Mouse (Mus musculus) right cerebral cortex, postnatal 10 days (tissue): ENCODE results near the gene Cdc73.
A peak's percentile ranks its signal among the peaks of the same experiment; 100 is the strongest.
"Not testable (repeated sequence)": the region's sequence is repeated elsewhere in the genome, so short reads cannot be mapped to it uniquely, and the experiment has no call there.

Experiments
- DNase-seq, 2 experiments: peaks; one replicate each; pipeline ENCODE4 v3.0.0; 2021; ENCODE audit warnings: low spot score in 2 of 2

The Cdc73 gene

GRCm38 (mm10) chr1:143675734-143676361, 26.8 kb downstream of the Cdc73 start:
- no peak for DNase-seq

DNA sequence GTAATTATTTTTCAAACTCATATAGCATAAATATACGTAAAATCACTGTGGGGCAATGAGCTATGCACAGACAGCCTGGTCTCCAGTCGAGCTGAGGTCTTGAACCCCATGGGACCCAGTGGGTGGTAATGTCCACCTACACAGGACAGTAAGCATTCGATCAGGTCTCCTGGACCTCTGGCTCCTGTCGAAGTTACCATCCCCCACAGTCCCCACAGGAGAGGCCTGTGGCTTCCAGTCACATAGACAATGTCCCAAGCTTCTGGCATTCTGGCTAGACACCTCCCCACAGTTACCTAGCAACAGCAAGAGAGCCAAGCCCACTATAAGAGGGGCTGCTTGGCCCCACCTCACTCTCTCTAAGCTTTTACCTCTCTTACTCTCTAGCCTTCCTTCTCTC, 37.9 kb downstream of the Cdc73 start:
- not testable (repeated sequence) for DNase-seq

GRCm38 (mm10) chr1:143663197-143663596, 39.5 kb downstream of the Cdc73 start:
- no peak for DNase-seq

DNA sequence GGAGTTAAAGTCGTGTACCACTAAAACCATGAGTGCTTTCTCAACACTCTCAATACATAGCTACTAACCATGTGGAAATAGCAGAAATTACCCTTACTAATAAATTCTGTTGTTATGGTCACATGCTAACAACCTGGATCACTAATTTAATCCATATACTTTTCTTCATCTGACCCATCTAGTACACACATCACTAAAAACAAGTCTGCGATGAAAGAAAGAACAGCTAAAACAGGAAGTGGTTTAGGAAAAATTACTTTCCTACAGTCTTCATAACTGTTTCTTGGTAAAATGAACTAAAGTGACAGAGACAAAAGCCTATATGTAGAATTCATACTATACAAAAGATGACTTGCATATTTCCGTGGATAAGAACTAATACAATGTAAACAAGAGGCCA, 49.0 kb downstream of the Cdc73 start:
- DNase-seq: no peak

DNA sequence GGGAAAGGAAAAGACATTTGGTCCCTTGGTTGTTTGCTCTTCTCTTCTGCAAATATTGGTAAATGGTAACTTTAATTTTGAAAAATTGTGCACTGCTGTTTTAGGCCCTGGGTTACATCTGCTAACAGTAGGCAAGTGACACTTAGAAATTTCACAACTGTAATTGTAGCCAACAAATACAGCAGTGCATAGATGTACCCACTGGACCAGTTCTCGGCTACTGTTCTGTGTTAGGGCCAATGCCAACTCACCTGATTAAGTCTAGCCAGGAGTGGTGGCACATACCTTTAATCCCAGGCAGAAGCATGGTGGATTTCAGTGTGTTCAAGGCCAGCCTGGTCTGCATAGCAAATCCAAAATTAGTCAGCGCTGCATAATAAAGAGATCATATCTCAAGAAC, 52.4 kb downstream of the Cdc73 start:
- DNase-seq: no peak

DNA sequence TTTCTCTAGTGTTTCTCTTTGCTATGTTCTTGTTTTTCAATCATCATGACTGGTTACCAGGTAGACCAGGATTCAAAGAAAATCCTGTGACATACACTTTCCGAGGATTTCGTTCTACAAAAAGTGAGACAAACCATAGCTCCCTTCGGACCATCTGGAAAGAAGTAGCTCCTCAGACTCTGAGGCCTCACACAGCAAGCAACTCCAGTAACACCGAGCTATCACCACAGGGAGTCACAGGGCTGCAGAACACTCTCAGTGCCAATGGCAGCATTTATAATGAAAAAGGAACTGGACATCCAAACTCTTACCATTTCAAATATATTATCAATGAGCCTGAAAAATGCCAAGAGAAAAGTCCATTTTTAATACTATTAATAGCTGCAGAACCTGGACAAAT, 56.5 kb downstream of the Cdc73 start:
- no peak for DNase-seq

DNA sequence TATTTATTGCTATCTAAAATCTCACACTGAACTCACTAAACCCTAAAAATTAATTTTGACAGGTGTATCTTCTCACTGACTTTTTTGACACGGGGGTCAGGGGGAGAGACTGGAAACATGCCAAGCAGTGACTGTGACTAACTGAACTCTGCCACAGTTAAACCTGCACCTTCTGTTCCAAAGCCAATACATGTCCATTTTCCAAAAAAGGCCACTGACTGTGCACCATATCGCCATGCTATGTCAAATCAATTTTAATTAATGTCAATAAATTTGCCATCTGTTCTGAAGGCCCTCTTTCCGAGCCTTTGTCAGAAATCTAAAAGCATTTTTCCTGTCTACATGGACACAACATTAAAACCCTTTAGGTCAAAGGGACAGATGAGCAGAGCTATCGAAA, 57.3 kb downstream of the Cdc73 start:
- no peak for DNase-seq

GRCm38 (mm10) chr1:143644221-143644620, 58.5 kb downstream of the Cdc73 start:
- DNase-seq: no peak

DNA sequence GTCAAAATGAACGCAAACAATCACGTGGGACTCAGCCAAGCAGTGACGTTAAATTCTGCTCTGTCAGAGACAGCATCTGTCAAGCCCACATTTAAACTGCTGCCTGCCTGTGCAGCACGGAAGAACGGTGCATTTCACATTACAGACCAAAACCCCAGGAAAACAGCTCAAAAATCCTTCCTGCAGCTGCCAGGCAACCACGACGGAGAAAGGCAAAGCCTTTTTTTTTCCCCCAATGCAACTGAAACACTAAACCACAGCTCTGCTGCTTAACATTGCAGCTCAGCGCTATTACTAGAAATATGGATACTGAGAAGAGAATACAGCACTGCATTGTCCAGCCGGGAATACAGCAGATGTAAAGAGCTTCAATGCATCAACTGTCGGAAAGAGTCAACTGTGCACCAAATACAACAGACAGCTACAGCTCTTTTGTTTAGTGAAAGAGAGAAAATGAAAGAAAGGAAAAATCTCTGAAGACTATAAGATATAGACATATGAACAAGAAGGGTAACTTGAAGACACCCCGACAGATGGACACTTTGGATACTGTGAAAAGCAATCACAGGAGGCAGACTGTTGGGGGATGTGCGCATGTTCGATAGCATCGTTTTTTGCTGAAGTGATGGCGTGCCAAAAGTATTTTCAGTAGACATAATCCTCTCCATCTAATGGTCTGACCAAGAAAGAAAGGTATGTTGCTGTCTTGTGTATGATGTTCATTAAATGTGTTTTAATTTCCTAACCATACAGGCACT, 61.9 kb downstream of the Cdc73 start, which contains the start of gene B3galt2:
Gene B3galt2, plus strand, starts transcription at position 15 of the 758 bp plus-strand sequence.
- peak; percentile 83 to 89 for DNase-seq

- no peak for DNase-seq
These were observed 69.7 kb downstream of the Cdc73 start for GRCm38 (mm10) chr1:143632854-143633587.

DNA sequence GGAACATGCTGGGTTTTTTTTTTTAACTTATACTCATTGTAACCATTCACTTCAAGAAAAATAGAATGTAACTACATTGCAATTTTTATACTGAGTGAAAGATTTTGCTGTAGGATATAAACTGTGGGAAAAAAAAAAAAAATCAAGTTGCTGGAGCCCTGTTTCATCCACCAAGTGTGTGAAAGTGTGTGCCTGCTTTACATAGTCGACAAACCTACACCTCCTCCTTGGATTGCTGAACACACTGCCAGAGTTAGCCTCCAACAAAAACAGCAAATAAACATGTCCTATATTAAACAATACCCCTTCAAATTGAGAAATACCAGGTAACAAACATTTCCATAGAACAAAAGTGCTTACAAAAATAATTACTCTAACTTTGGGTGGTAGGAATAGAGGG, 70.3 kb downstream of the Cdc73 start:
- DNase-seq: no peak

GRCm38 (mm10) chr1:143631337-143631736, 71.4 kb downstream of the Cdc73 start:
- no peak for DNase-seq

DNA sequence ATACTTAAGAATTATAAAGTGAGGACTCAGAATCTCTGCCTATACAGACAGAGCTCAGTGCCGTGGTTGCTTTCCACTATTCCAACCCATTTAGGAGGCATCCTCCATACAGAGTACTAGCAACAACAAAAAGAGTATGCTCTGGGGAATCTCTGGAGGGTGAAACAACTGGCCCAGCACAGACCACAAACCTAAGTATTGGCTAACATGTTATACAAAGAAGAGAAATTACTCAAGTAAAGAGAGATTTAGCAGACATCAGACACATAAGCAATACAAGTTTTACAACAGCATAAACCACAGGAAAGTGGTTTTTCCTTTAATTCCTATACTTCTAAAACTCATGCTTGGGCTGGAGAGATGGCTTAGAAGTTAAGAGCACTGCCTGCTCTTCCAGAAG, 80.1 kb downstream of the Cdc73 start:
- DNase-seq: no peak

DNA sequence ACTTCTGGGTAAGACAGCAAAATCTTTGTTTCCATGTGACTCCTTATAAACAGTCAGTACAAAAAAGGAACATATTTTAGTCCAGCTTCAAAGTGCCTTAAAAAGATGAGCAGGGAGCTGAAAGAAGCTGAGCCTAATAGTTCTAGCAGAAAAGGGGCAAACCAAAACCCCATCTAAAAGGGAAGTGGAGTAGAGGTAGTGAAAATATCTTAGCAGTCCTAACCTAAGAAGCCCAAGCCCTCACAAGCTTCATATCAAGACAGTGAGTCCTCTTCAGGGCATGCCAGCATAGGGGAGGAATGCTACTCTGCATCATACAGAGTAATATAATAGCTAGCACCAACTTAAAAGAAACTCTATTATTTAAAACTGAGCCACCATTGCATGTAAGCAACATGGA, 80.8 kb downstream of the Cdc73 start:
- no peak for DNase-seq

DNA sequence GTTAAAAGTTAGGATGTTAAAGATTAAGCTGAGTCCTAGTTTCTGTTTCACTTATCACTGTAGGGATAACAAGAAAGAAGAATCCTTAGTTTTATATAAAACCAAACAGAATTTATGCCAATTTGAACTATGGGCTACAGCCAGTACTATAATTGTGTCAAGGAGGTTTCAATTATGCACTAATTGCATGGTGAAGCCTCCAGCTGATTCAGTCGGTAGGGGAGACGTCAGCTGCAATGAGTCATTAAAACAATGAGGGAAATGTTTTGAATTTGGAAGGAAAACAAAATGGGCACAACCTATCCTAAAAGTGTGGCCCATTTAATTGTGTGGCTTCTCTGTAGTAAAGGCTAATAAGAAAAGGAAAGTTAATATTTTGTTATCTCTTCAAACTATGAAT, 82.9 kb downstream of the Cdc73 start:
- DNase-seq: no peak

GRCm38 (mm10) chr1:143612901-143613300, 89.8 kb downstream of the Cdc73 start:
- no peak for DNase-seq

- no peak for DNase-seq
These were observed 93.8 kb downstream of the Cdc73 start for GRCm38 (mm10) chr1:143608911-143609310.

GRCm38 (mm10) chr1:143596864-143597263, 105.8 kb downstream of the Cdc73 start:
- DNase-seq: no peak

DNA sequence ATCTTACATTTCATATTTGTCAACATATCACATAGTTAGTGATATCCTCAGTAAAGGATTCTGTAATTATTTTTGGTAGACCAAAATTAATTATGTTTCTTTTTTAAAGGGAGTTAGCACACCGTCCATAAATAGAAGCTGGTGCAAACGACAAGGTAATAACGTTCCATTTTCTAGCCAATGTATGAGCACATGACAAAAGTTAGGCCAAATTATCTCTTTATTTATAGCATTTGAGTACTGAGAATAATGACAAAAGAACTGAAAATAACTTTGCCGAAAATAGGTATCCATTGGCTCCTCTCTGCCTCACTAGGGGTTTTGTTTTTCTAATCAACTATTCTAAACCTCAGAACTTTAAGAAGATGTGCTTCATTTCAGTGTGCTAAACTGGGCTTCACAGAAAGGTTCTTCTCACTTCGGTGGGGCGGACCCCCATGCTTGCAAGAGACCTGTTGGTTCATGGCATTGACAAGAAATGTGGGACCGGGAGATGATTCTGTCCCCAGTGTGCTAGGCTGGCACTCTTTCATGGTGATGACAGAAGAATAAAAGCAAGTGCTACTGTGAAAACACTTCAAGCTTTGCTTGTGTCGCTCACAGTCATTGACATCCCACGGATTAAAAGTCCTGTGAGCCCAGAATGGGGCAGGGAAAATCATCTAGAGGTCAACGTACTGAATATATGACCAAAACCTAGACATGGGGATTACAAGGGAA, 125.7 kb downstream of the Cdc73 start:
- no peak for DNase-seq

DNA sequence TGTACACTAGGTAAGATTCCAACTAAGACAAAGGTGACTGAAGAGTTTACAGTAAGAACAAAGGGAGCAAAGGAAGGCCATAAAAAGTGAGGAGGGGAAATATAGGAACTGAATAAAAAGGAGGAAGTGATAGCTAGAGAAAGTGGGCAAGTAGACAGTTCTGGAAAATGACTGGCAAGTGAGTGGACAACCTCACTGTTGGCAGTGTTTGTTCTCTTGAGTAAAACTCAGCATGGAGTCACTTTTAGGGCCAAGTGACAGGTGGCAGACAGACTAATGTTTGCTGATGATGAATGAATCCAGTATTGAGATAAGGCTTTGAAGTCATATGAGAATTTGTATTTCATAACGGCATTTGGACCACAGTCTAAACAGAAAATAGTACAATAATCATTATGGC, 144.5 kb downstream of the Cdc73 start:
- DNase-seq: no peak

- DNase-seq: no peak
These were observed 147.2 kb downstream of the Cdc73 start for GRCm38 (mm10) chr1:143555533-143555932.

DNA sequence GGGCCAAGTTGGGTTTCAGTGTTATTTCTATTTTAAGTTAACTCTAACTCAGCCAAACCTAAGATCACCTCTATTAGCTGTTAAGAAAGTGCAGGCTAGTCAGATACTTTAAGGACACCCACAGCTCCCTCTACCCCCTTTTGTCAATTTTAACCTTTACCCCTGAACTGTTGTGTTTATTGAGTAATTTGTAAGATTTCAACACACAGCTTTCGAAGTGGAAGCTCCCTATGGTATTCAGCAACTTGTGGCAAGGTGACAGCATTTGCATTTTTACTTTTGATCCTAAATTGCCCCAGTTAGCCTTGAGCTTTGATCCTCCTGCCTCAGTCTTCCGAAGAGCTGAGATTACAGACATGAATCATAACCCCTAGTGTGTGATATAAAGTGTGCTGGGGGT, 148.1 kb downstream of the Cdc73 start:
- no peak for DNase-seq
